Mouse (Mus musculus): ENCODE results near the gene Gm45140. TPM values are rescaled to one million over a fixed set of nuclear protein-coding genes. Genes with fewer than 3 reads are reported as not detected.

The Gm45140 gene
- total RNA-seq, 2 experiments from 2014 or later, result 2.7 to 3.5 TPM

DNA sequence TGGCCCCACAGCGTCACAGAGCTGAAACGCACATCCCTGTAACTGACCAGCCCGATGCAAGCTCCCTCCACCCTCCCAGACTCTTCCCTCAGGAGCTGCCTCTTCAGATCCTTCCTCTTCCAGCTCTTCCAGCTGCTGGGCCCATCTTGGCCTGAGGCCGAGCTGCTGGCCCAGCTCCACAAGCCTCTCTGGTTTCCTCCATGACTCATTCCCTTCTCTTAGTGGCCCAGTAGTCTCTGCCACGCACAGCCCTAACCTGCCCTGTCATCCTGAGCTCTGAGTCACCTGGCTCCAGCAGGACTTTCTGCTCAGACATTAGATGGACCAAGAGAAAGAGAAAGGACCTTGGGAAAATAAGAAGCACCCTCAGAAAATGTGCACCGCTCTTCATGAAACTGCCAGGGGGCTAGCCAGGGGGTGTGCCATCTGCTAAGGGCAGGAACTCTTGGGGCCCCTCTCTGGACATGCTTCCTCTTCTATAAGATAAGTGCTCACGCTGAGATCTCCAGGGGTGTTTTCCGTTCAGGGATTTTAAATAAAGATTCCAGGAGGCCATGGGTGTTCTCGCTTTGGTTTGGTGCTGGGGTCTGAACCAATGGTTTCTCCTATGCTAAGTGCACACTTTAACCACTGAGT is 33.4 kb upstream of the Gm45140 start:
- intact Hi-C loops (cut with DNase I), result no loop called here
- H3K4me3 ChIP-seq, result no peak overlapping the region
- no peak overlapping the region for H3K27ac ChIP-seq
- TF ChIP-seq CTCF (IDR thresholded peaks at IDR 0.05), result no peak
- no peak for DNase-seq (ENCODE audit: extremely low spot score in 1 of 2, low spot score in 2 of 2)

- intact Hi-C loops (cut with DNase I), result no loop called here
- Histone ChIP-seq H3K4me3 (no peak overlapping the region), H3K27ac (0 out of 2 replicates have a peak overlapping the region, but pooled peaks have one; percentile 47)
- TF ChIP-seq CTCF (IDR thresholded peaks at IDR 0.05), result no peak
- no peak for DNase-seq (ENCODE audit: extremely low spot score in 1 of 2, low spot score in 2 of 2)
Observed at GRCm38 (mm10) chr6:87867256-87867655, 31.7 kb upstream of the Gm45140 start.

GRCm38 (mm10) chr6:87866211-87866610 is 30.6 kb upstream of the Gm45140 start:
- DNase-seq (ENCODE audit: extremely low spot score in 1 of 2, low spot score in 2 of 2), result no peak
- H3K27ac ChIP-seq, result no peak overlapping the region
- no peak for TF ChIP-seq CTCF (IDR thresholded peaks at IDR 0.05)
- intact Hi-C loops (cut with DNase I), result no loop called here
- H3K4me3 ChIP-seq, result no peak overlapping the region

DNA sequence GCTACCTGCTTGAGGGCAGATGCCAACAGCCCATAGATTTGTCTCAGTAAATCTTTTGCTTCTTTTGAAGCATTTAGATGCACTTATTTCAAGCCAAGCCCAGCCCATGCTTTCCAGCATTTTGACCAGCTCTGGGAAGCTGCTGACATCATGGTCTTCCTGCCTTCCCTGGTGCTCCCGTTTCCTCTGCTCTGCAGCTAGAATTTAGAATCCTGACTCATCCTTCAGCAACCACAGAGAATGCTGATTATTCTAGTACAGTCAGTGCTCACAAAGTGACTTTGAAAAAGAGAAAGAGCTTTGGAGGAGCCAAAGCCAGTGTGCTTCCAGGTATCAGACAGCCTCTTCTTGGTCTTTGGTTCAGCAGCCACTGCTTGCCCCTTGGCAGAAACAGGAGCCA is 21.5 kb upstream of the Gm45140 start:
- peak; percentile 22 to 29 for DNase-seq (ENCODE audit: extremely low spot score in 1 of 2, low spot score in 2 of 2)
- H3K4me3 ChIP-seq, result no peak overlapping the region
- peak overlapping the region; percentile 85 for H3K27ac ChIP-seq
- intact Hi-C loops (cut with DNase I), result no loop called here
- no peak for TF ChIP-seq CTCF (IDR thresholded peaks at IDR 0.05)

DNA sequence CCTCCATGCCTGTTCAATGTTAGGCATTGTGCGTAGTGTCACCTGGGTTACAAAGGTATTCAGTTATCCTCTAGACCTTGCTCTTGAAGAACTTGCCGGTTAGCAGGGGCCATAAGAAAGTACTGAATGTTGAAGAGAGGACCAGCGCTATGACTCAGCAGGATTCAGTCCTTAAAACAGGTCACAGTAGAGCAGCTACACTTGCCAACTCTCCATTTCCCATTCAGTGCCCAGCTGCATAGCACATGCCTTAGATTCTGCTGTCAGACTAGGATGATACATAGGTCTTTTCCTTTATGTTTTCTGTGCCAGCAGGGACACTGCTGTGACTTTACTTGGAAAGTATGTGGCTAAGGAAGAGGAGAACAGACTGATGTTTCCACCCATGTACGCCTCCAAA is 17.9 kb upstream of the Gm45140 start:
- TF ChIP-seq CTCF (IDR thresholded peaks at IDR 0.05), result no peak
- Histone ChIP-seq H3K27ac (no peak overlapping the region), H3K4me3 (no peak overlapping the region)
- intact Hi-C loops (cut with DNase I), result loop anchor here (5.0 kb wide), 1 partner anchor 129 kb away; the partner anchor contains the start of gene H1fx
- DNase-seq (ENCODE audit: extremely low spot score in 1 of 2, low spot score in 2 of 2), result no peak

DNA sequence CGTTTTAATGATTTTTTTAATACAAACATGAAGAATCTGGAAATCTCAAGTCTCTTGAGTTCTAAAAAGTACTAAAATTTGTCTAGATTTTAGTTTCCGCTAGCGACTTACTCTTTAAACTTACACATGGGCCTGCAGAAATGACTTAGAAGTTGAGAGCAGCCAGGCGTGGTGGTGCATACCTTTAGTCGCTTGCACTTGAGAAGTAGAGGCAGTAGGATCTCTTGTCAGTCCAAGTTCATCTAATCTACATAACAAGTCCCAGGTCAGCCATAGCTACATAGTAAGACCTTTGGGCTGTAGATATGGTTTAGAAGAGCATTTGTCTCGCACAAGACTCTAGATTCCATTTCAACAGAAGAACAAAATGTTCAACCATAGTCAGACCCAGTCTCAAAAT is 16.3 kb upstream of the Gm45140 start:
- intact Hi-C loops (cut with DNase I), result loop anchor here (2.0 to 5.0 kb wide), 2 partner anchors 35 to 130 kb away; partner anchors contain the start of genes Copg1 and H1fx
- DNase-seq (ENCODE audit: extremely low spot score in 1 of 2, low spot score in 2 of 2), result no peak
- no peak overlapping the region for H3K4me3 ChIP-seq
- TF ChIP-seq CTCF (IDR thresholded peaks at IDR 0.05), result no peak
- no peak overlapping the region for H3K27ac ChIP-seq

DNA sequence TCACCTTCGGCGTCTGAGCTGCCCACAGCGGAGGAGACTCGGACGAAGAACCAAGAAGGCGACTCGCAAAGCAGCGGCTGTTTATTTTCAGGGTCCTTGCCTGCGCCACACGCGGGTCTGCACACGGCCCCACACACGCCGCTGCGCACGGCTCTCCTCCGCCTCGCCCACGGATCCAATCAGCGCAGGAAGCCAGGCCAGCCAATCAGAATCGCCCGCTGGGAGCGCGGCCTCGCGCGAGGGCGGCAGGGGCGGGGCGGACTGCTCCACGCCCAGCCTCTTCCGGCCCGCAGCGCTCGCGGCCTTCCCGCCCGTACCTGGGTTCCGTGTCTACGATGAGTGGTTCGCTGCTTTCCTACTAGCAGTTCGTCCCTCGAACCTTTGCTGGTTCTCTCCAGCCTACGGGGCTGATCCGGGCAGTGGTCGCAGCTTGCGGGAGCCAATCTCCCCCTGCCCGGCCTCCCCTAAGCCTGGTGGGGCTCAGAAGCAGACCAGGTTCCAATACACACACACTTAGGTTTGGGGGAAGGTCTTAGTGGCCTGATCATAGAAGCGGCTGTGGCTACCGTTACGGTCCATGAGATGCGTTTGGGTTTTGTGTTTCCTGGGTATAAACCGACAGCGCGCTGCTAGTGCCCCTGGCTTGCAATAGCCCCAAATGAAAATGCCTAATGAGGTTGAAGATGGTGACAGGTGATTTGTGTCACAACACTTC is 15.5 kb upstream of the Gm45140 start, which contains the start of gene Cnbp:
Cnbp (minus strand) TSS at position 207 of the 715 bp plus-strand sequence.
- Histone ChIP-seq H3K27ac (peak within 1 kb of the TSS; percentile 99), H3K4me3 (peak within 1 kb of the TSS; percentile 91)
- intact Hi-C loops (cut with DNase I), result loop anchor here (2.0 to 5.0 kb wide), 2 partner anchors 36 to 131 kb away; partner anchors contain the start of genes Copg1 and H1fx
- DNase-seq (ENCODE audit: extremely low spot score in 1 of 2, low spot score in 2 of 2), result peak; percentile 97 to 98
- TF ChIP-seq CTCF (IDR thresholded peaks at IDR 0.05), result no peak

GRCm38 (mm10) chr6:87850155-87850899 is 14.7 kb upstream of the Gm45140 start:
- Histone ChIP-seq H3K27ac (peak overlapping the region; percentile 99), H3K4me3 (peak overlapping the region; percentile 91)
- TF ChIP-seq CTCF (IDR thresholded peaks at IDR 0.05), result no peak
- intact Hi-C loops (cut with DNase I), result loop anchor here (2.0 to 5.0 kb wide), 2 partner anchors 36 to 132 kb away; partner anchors contain the start of genes Copg1 and H1fx
- DNase-seq (ENCODE audit: extremely low spot score in 1 of 2, low spot score in 2 of 2), result peak in 1 of 2 experiments; percentile 52

- no peak overlapping the region; the same call in 1 of the 2 replicates for H3K27ac ChIP-seq
- intact Hi-C loops (cut with DNase I), result loop anchor here (2.0 to 5.0 kb wide), 2 partner anchors 37 to 133 kb away; partner anchors contain the start of genes Copg1 and H1fx
- no peak for TF ChIP-seq CTCF (IDR thresholded peaks at IDR 0.05)
- no peak for DNase-seq (ENCODE audit: extremely low spot score in 1 of 2, low spot score in 2 of 2)
- peak overlapping the region; percentile 91 for H3K4me3 ChIP-seq
Observed at GRCm38 (mm10) chr6:87849780-87850154, 14.2 kb upstream of the Gm45140 start.

GRCm38 (mm10) chr6:87846813-87847212 is 11.2 kb upstream of the Gm45140 start:
- no peak overlapping the region for H3K4me3 ChIP-seq
- no peak overlapping the region for H3K27ac ChIP-seq
- intact Hi-C loops (cut with DNase I), result no loop called here
- no peak for DNase-seq (ENCODE audit: extremely low spot score in 1 of 2, low spot score in 2 of 2)
- TF ChIP-seq CTCF (IDR thresholded peaks at IDR 0.05), result no peak

GRCm38 (mm10) chr6:87845031-87845695 is 9.6 kb upstream of the Gm45140 start:
- no peak for TF ChIP-seq CTCF (IDR thresholded peaks at IDR 0.05)
- DNase-seq (ENCODE audit: extremely low spot score in 1 of 2, low spot score in 2 of 2), result no peak
- Histone ChIP-seq H3K4me3 (no peak overlapping the region), H3K27ac (no peak overlapping the region)
- intact Hi-C loops (cut with DNase I), result no loop called here

Measured in left cerebral cortex, adult 2 months (tissue).